Mouse (Mus musculus): ENCODE data around the gene Disp1. TPM values are rescaled to one million over a fixed set of nuclear protein-coding genes. Genes with fewer than 3 reads are reported as not detected.

Gene Disp1
- polyA plus RNA-seq, 1 experiment = 5.8 TPM

DNA sequence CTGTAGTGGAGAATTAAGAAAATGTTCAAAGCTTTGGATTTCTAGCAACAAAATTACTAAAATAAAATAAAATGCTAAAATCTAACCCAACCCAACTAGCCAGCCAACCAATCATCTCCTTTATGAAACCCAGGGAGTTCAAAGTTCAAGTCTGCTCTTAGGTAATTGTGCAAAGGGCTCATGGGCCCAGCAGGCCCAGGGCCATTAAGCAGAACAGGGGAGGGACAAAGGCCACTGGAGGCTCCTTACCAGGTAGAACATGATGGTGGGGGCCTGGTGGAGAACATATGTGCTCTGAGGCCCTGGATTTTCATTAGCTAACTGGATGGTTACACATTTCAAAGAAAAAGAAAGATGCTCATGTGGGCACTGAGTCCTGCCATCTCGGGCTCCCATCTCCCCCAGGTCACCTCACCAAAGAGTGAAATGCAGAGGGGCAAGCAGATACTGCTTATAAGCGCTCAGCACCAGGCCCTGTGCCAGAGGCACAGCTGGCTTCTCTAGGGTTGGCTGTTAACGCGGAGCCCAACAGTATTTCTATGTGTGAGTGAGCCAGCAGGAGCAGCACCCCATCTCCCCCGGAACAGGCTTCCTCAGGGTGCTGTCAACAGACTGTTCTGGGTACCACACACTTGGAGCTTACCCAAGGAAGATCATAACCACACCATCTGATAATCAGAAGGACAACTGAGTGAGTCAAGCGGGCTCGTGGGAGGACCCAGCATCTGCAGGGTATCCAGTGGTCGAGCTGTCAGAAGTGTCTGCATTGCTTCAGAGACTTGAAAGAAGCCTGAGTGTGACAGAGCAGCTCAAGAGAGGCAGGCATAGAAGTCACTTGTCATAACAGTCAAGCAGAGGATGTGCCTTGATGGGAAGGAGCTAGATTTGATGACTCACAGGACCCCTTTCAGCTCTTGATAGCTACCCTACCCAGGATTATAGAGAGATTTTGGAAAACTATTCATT, 137.0 kb downstream of the Disp1 start:
- Histone ChIP-seq H3K27me3 (ENCODE audit: control insufficient read depth, insufficient read depth, low read length) (no peaks in the 10 kb centered on the region), H3K27ac (ENCODE audit: control insufficient read depth, insufficient read depth, low read depth, low read length) (no peak overlapping the region), H3K36me3 (ENCODE audit: control insufficient read depth, insufficient read depth, low read length) (no peaks in the 10 kb centered on the region)

DNA sequence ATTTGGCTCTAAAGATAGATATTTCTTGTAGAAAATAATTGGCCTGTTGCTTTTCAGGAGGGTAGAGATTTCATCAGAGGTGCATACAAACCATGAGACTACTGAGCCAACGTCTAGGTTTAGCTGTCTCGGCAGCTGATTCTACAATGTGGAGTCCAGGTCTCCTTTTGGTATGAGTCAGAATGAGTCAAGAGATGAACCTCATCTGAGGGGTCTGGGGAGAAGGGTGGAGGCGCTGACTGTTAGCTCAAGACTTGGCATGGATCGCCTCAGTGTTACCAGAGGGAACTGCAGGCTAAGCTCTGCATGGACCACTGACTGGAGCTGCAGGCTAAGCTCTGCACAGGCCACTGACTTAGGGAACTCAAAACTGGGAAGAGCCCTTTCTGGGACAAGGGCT, 138.9 kb downstream of the Disp1 start:
- H3K4me3 ChIP-seq (ENCODE audit: control insufficient read depth, low read depth, low read length) = no peak overlapping the region
- H3K27me3 ChIP-seq (ENCODE audit: control insufficient read depth, insufficient read depth, low read length) = no peaks in the 10 kb centered on the region
- no peaks in the 10 kb centered on the region for H3K36me3 ChIP-seq (ENCODE audit: control insufficient read depth, insufficient read depth, low read length)
- no peak for TF ChIP-seq CTCF (IDR thresholded peaks at IDR 0.05; ENCODE audit: control insufficient read depth, insufficient read depth, insufficient replicate concordance, low read depth, low read length)
- TF ChIP-seq POLR2A (IDR thresholded peaks at IDR 0.05; ENCODE audit: control insufficient read depth, low read depth, low read length) = no peak
- no peak overlapping the region for H3K27ac ChIP-seq (ENCODE audit: control insufficient read depth, insufficient read depth, low read depth, low read length)
- no peaks in the 10 kb centered on the region for H3K4me1 ChIP-seq (ENCODE audit: control insufficient read depth, insufficient read depth, low read length)

More for the DNA sequence above, 137.0 kb downstream of the Disp1 start:
- TF ChIP-seq CTCF (IDR thresholded peaks at IDR 0.05; ENCODE audit: control insufficient read depth, insufficient read depth, insufficient replicate concordance, low read depth, low read length) (no peak), POLR2A (IDR thresholded peaks at IDR 0.05; ENCODE audit: control insufficient read depth, low read depth, low read length) (no peak)
- Histone ChIP-seq H3K4me1 (ENCODE audit: control insufficient read depth, insufficient read depth, low read length) (no peaks in the 10 kb centered on the region), H3K4me3 (ENCODE audit: control insufficient read depth, low read depth, low read length) (no peak overlapping the region)

DNA sequence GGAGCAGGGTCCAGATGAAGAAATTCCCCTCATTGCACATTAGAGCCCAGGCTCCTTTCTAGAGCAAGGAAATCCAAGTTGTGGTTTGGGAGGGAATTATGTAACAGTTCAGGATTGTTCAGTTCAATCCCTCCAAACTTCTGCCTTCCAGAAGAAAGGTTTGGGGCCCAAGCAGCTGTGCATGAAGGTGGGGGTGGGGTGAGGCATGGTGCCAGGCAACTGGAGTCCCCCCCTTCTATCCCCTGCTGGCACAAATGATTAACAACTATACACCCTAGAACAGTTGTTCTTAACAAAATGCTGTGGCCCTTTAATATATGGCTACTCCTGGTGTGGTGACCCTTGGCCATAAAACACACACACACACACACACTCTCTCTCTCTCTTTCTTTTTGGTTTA, 140.2 kb downstream of the Disp1 start:
- Histone ChIP-seq H3K27ac (ENCODE audit: control insufficient read depth, insufficient read depth, low read depth, low read length) (no peak overlapping the region), H3K27me3 (ENCODE audit: control insufficient read depth, insufficient read depth, low read length) (no peaks in the 10 kb centered on the region), H3K36me3 (ENCODE audit: control insufficient read depth, insufficient read depth, low read length) (no peaks in the 10 kb centered on the region), H3K4me3 (ENCODE audit: control insufficient read depth, low read depth, low read length) (no peak overlapping the region), H3K4me1 (ENCODE audit: control insufficient read depth, insufficient read depth, low read length) (no peaks in the 10 kb centered on the region)
- TF ChIP-seq CTCF (IDR thresholded peaks at IDR 0.05; ENCODE audit: control insufficient read depth, insufficient read depth, insufficient replicate concordance, low read depth, low read length) (no peak), POLR2A (IDR thresholded peaks at IDR 0.05; ENCODE audit: control insufficient read depth, low read depth, low read length) (no peak)

DNA sequence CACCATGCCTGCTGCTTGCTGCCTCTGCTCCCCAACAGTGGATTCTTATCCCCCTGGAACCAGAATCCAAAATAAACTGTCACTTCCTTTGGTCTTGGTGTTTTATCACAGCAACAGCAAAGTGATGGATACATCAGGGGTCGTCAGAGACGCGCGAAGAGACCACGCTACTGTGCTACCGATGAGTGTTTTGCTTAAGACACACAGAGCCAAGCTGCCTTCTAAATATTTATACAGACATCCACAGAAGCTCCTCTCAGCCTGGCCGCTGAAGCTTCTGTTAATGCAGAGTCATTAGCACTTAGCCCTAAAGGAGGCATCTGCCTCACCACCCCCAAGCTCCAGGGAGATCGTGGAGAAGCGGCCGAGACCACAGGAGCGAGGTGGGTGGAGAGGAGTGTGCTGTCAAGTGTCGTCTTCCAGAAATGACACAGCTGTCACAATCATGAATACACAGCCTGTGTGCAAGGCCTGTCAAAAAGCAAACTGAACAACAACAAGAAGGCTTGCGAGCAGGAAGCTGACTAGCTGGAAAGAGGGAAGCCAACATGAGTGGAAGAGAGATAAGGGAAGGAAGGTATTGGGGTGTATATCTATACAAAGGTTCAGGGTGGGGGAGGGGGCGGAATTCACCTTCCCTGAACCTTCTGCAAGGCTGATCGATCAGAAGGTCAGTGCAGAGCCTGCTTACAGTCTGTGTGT, 146.1 kb downstream of the Disp1 start:
- Histone ChIP-seq H3K27me3 (ENCODE audit: control insufficient read depth, insufficient read depth, low read length) (no peaks in the 10 kb centered on the region), H3K36me3 (ENCODE audit: control insufficient read depth, insufficient read depth, low read length) (no peaks in the 10 kb centered on the region), H3K4me3 (ENCODE audit: control insufficient read depth, low read depth, low read length) (no peak overlapping the region), H3K27ac (ENCODE audit: control insufficient read depth, insufficient read depth, low read depth, low read length) (no peak overlapping the region), H3K4me1 (ENCODE audit: control insufficient read depth, insufficient read depth, low read length) (peaks cover 7% of the 10 kb centered on the region)
- no peak for TF ChIP-seq CTCF (IDR thresholded peaks at IDR 0.05; ENCODE audit: control insufficient read depth, insufficient read depth, insufficient replicate concordance, low read depth, low read length)
- no peak for TF ChIP-seq POLR2A (IDR thresholded peaks at IDR 0.05; ENCODE audit: control insufficient read depth, low read depth, low read length)

DNA sequence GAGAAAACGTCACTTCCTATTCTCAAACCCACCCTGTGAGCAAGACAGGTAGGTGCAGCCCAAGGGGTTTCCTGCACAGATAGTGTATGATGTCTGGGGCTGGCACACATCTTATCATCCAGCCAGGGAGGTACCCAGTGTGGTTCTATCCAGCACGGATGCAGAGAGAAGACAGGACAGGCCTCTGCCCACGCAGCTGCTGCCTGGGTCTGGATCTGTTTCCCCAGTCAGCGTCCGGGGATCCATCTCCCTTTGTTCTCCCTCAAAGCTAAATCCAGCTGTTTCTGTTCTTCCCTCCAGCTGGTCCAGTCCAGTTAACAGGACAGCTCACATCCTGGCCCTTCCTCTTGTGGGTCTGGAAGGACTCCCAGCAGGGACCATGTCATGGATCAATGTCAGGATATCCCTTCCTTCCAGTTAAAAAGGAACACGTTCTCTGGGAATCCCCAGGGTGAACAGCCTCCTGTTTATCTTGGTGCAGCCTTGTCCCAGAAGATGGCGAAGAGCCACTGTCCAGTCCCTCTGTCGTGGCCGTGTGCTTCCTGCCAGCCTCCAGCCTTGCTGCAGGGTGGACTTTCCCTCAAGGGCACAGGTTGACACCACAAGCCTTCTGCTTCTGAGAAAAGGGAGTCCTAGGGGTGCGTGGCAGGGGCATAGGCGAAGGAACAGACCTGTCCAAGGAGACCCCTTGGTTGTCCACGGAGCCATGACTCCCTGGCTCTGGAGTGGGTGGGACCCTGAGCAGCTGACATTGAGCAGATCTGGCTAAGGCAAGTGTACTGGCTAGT, 148.9 kb downstream of the Disp1 start:
- TF ChIP-seq POLR2A (IDR thresholded peaks at IDR 0.05; ENCODE audit: control insufficient read depth, low read depth, low read length) (no peak), CTCF (IDR thresholded peaks at IDR 0.05; ENCODE audit: control insufficient read depth, insufficient read depth, insufficient replicate concordance, low read depth, low read length) (no peak)
- Histone ChIP-seq H3K27ac (ENCODE audit: control insufficient read depth, insufficient read depth, low read depth, low read length) (no peak overlapping the region), H3K4me3 (ENCODE audit: control insufficient read depth, low read depth, low read length) (no peak overlapping the region), H3K27me3 (ENCODE audit: control insufficient read depth, insufficient read depth, low read length) (no peaks in the 10 kb centered on the region), H3K4me1 (ENCODE audit: control insufficient read depth, insufficient read depth, low read length) (peaks cover 7% of the 10 kb centered on the region), H3K36me3 (ENCODE audit: control insufficient read depth, insufficient read depth, low read length) (no peaks in the 10 kb centered on the region)

DNA sequence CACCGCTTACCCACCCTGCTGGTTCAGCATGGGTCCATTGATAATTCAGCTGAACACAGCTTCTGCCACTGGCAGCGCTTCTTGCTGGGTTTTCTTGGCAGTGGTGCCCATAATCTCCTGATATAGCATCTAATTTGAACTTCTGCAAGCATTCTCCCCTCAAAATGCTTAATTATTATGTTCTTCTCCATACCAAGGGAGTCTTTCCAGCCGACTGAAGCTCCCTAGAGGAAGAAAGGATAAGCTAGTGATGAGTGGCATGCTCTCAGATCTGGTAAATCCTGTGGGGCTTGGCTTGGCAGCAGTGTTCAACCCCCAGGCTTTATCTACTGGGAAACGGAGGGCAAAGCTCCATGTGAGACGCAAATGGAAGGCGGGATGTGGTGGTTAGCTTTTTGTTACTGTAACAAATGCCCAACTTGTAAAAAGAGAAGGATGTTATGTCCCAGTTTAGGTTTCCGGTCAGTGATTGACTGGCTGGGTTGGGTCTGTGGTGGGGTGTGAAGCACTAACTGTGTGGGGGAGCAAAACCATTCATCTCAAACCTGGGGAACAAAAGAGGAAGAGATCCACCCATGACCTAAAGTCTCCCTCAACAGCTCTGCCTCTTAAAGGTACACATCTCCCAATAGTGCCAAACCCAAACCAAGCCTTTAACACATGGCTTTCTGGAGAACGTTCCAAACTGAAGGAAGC, 151.2 kb downstream of the Disp1 start:
- Histone ChIP-seq H3K27ac (ENCODE audit: control insufficient read depth, insufficient read depth, low read depth, low read length) (no peak overlapping the region), H3K4me3 (ENCODE audit: control insufficient read depth, low read depth, low read length) (no peak overlapping the region), H3K36me3 (ENCODE audit: control insufficient read depth, insufficient read depth, low read length) (no peaks in the 10 kb centered on the region), H3K4me1 (ENCODE audit: control insufficient read depth, insufficient read depth, low read length) (peaks cover 2% of the 10 kb centered on the region), H3K27me3 (ENCODE audit: control insufficient read depth, insufficient read depth, low read length) (no peaks in the 10 kb centered on the region)
- TF ChIP-seq POLR2A (IDR thresholded peaks at IDR 0.05; ENCODE audit: control insufficient read depth, low read depth, low read length) = no peak
- no peak for TF ChIP-seq CTCF (IDR thresholded peaks at IDR 0.05; ENCODE audit: control insufficient read depth, insufficient read depth, insufficient replicate concordance, low read depth, low read length)

All from testis, adult 2 months (tissue).